Mouse (Mus musculus): ENCODE measurements at regions not wholly inside any gene's neighbourhood (a gene's known extent, or its start where the extent isn't known, plus 50 kb on each side); places are given as distances from the start of the nearest gene placed in this dataset.

- no peak for DNase-seq
Observed at GRCm38 (mm10) chr9:43387397-43387796, 76.7 kb downstream of the Trim29 start.

- no peak for DNase-seq
Observed at GRCm38 (mm10) chr9:43389491-43390083, 78.9 kb downstream of the Trim29 start.

- no peak for DNase-seq
Observed at GRCm38 (mm10) chr9:43392467-43393064, 81.9 kb downstream of the Trim29 start.

- no peak for DNase-seq
Observed at GRCm38 (mm10) chr9:43394204-43394603, 83.6 kb downstream of the Trim29 start.

GRCm38 (mm10) chr9:43395209-43395608, 84.6 kb downstream of the Trim29 start:
- DNase-seq = no peak

- DNase-seq = no peak
Observed at GRCm38 (mm10) chr9:43396566-43396965, 85.9 kb downstream of the Trim29 start.

GRCm38 (mm10) chr9:43408493-43408892, 97.8 kb downstream of the Trim29 start:
- no peak for DNase-seq

GRCm38 (mm10) chr9:43412473-43412872, 101.8 kb downstream of the Trim29 start:
- no peak for DNase-seq

GRCm38 (mm10) chr9:43419993-43420715, 109.5 kb downstream of the Trim29 start:
- DNase-seq = no peak

GRCm38 (mm10) chr9:43427007-43427406, 116.4 kb downstream of the Trim29 start:
- no peak for DNase-seq

GRCm38 (mm10) chr9:43433953-43434352, 123.3 kb downstream of the Trim29 start:
- DNase-seq = no peak

GRCm38 (mm10) chr9:43438476-43438875, 127.8 kb downstream of the Trim29 start:
- DNase-seq = no peak

- no peak for DNase-seq
Observed at GRCm38 (mm10) chr9:43440959-43441510, 130.4 kb downstream of the Trim29 start.

- no peak for DNase-seq
Observed at GRCm38 (mm10) chr9:43445491-43445890, 134.8 kb downstream of the Trim29 start.

- no peak for DNase-seq
Observed at GRCm38 (mm10) chr9:43447372-43447771, 136.7 kb downstream of the Trim29 start.

- no peak for DNase-seq
Observed at GRCm38 (mm10) chr9:43448981-43449380, 138.3 kb downstream of the Trim29 start.

GRCm38 (mm10) chr9:43453953-43454582, 143.4 kb downstream of the Trim29 start:
- DNase-seq = no peak

- DNase-seq = no peak
Observed at GRCm38 (mm10) chr9:43457736-43458135, 147.1 kb downstream of the Trim29 start.

GRCm38 (mm10) chr9:43461131-43461530, 150.5 kb downstream of the Trim29 start:
- DNase-seq = no peak

- DNase-seq = no peak
Observed at GRCm38 (mm10) chr9:43463445-43464090, 152.9 kb downstream of the Trim29 start.

GRCm38 (mm10) chr9:43465129-43465528, 154.5 kb downstream of the Trim29 start:
- no peak for DNase-seq

GRCm38 (mm10) chr9:43465731-43466330, 155.2 kb downstream of the Trim29 start:
- DNase-seq = no peak

Data from right cerebral cortex, postnatal 4 days (tissue).